Mouse (Mus musculus) cerebellum, adult 2 months (tissue): ENCODE results near the gene Tmed4. TPM values are rescaled to one million over a fixed set of nuclear protein-coding genes. Genes with fewer than 3 reads are reported as not detected.
"Not testable (repeated sequence)": the region's sequence is repeated elsewhere in the genome, so short reads cannot be mapped to it uniquely, and the experiment has no call there.

Source experiments
- DNase-seq, 2 experiments: peaks; one replicate each; pipeline ENCODE4 v3.0.0; 2021
- H3K27ac ChIP-seq: fragments of 200-500 bp; 2 replicates; pipeline ENCODE4 v1.5.1; 2012; ENCODE audit warnings: low read length, control low read depth, inconsistent platforms; ENCODE audit not compliant: insufficient read depth
- H3K27me3 ChIP-seq: fragments of 200-500 bp; 2 replicates; pipeline ENCODE4 v1.6.1; 2012; ENCODE audit warnings: inconsistent platforms, mild to moderate bottlenecking, low read length, moderate library complexity; ENCODE audit not compliant: control insufficient read depth, insufficient read depth
- H3K4me1 ChIP-seq: fragments of 200-500 bp; 2 replicates; pipeline ENCODE4 v1.6.1; 2011; ENCODE audit warnings: low read length; ENCODE audit not compliant: control insufficient read depth, insufficient read depth
- H3K4me3 ChIP-seq: fragments of 200-500 bp; replicated peaks from 2 replicates; pipeline ENCODE3; 2011; ENCODE audit warnings: mild to moderate bottlenecking, low read depth, low read length, control low read depth; ENCODE audit not compliant: insufficient read depth
- CTCF ChIP-seq: fragments of 200-500 bp; IDR thresholded peaks from 2 replicates; pipeline ENCODE4 v1.5.1; 2011; ENCODE audit warnings: low read depth, mild to moderate bottlenecking, control low read depth, low read length, moderate library complexity, borderline replicate concordance; ENCODE audit not compliant: insufficient read depth
- POLR2A ChIP-seq: fragments of 200-500 bp; IDR thresholded peaks from 2 replicates; pipeline ENCODE4 v1.6.1; 2011; ENCODE audit warnings: low read length, control low read depth, borderline replicate concordance; ENCODE audit not compliant: insufficient read depth
- WGBS: fragments of 180-500 bp; shearing (Covaris S2); methylation state at CpG from one replicate; pipeline ENCODE4 v1.1.7; 2018; 5-methylcytosine and 5-hydroxymethylcytosine counted together
- polyA plus RNA-seq: library from polyadenylated mRNA; depleted of rRNA; stranded (reverse); fragments of >200 nt; gene quantifications from 2 replicates; pipeline ENCODE4 v1.2.3, GENCODE M21; 2012

The Tmed4 gene
- polyA plus RNA-seq, 1 experiment: 188 TPM

DNA sequence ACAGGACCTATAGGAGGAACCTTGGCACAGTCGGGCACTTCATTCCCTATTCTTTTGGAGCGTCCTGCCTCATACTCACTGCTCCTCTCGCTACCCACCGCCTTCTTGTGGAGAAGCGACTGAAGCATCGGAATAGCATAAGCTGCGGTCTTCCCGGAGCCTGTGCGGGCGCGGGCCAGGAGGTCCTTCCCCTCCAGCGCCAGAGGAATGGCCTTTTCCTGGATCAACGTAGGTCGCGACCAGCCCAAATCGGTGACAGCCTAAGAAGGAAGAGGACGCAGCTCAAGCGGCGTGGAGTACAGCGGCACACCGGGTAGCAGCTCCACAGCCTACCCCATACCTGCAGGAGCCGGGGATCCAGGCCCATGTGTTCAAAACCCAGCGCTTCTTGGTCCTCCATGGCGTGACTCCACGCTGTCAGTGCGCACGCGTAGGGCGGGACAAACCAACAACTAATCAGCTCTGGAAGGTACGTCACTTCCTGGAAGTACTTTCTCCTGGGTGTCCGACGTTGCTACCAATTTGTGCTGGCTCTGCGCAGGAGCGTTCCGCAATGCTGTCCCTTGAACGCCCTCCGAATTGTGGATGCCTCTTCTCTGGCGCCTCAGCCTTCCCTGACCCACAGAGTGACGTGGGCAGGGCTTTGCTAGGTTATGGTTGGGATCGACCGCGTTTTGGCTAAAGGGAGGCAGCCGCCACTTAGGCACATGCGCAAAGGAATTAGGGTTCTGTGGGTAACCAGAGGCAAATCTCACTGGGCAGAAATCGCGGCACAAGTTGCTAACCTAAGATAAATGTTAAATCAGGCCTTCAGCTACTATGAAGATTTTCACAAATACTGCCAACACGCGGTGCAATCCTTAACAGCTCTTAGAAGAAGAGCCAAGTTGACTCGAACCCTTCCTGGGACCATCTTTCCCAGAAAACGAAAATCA is 7.1 kb downstream of the Tmed4 start, which contains the start of gene Ddx56:
Gene Ddx56, minus strand, starts transcription at position 453 of the 935 bp plus-strand sequence.
- H3K4me1 ChIP-seq: peaks cover 6% of the 10 kb centered on the region; the same call in 1 of the 2 replicates
- WGBS: 1% methylated on average over 50 of the region's 50 CpGs
- no peaks in the 10 kb centered on the region for H3K27me3 ChIP-seq
- H3K4me3 ChIP-seq: peak within 1 kb of the TSS; percentile 71
- no peak for TF ChIP-seq CTCF
- peak; percentile 85; the same call in 1 of the 2 replicates for TF ChIP-seq POLR2A
- peak; percentile 93 to 95 for DNase-seq
- H3K27ac ChIP-seq: peak within 1 kb of the TSS; percentile 74

DNA sequence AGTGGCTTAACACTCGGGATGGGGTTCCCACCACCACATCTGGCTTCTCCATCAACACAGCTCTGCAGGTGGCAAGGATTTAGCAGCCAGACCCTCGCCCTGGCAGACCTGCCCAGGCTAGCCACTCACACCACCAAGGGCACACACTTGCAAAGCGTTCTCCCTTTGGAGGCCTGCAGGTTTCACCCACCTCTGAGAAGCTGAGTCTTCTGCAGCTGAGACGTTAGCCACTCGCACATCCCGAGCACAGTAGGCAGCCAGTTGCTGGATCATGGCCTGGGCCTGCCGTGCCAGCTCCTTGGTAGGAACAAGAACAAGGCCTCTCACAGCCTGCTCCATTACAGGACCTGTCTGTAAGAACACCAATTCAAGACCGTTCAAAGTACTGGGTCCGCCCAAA is 8.0 kb downstream of the Tmed4 start:
- DNase-seq: no peak
- H3K27ac ChIP-seq: no peak overlapping the region
- TF ChIP-seq CTCF: no peak
- peak overlapping the region; percentile 71 for H3K4me3 ChIP-seq
- peaks cover 3% of the 10 kb centered on the region; the same call in 1 of the 2 replicates for H3K4me1 ChIP-seq
- H3K27me3 ChIP-seq: no peaks in the 10 kb centered on the region
- WGBS: 36% methylated on average over 9 of the region's 9 CpGs

DNA sequence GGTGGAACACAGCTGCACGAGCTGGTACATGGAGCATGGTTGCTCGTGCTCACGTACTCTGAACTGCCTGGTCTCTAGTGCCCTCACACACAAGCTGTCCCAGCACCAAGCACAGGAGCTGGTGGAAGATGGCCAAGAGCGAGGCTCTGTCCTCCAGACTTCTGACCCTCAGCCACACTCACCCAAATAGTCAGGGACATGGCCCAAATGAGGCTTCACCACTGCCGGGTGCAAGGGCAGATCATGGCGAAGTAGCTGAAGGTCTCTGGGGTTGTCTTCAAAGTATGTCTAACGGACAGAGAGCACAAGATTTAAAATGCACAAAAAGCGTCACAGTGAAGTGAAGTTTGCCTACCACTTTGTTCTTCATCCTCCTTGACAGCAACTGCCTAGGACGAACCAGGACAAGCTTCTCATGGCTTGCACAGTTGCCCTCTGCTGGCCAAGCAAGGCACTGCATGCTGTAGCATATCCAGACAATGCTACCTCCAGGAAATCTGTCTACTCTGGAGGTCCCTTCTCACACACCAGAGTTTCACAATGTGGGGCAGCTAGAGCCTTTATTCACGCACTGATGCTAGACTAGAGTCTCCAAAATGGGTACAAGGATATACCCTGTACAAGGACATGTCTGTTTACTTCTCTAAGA is 13.1 kb downstream of the Tmed4 start:
- Histone ChIP-seq H3K4me1 (peaks cover 2% of the 10 kb centered on the region; the same call in 1 of the 2 replicates), H3K27ac (no peak overlapping the region), H3K27me3 (no peaks in the 10 kb centered on the region), H3K4me3 (no peak overlapping the region)
- WGBS: 75% methylated on average over 10 of the region's 10 CpGs
- TF ChIP-seq CTCF (peak; percentile 94), POLR2A (no peak)
- peak; percentile 64 to 78 for DNase-seq

DNA sequence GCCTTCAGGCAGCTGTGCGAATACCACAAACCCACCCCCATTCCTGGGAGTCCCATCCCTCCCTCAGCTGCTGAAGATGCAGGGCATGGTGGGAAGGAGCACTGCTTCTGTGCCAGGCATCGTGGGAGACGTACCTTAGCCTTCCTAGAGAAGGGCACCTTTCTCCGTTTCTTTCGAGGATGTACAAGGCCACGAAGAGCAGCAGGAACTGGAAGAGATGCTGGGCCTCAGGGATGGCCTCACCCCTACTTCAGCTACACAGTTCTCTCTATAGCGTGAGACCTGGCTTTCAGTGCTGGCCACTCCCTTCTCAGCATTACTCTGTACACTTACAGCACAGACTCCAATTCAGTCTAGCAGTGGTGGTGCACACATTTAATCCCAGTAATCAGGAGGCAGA is 15.3 kb downstream of the Tmed4 start:
- no peaks in the 10 kb centered on the region for H3K27me3 ChIP-seq
- no peak overlapping the region for H3K27ac ChIP-seq
- TF ChIP-seq CTCF: no peak
- TF ChIP-seq POLR2A: no peak
- H3K4me1 ChIP-seq: no peaks in the 10 kb centered on the region
- no peak overlapping the region for H3K4me3 ChIP-seq
- 95% methylated on average over 7 of the region's 7 CpGs for WGBS
- DNase-seq: no peak

DNA sequence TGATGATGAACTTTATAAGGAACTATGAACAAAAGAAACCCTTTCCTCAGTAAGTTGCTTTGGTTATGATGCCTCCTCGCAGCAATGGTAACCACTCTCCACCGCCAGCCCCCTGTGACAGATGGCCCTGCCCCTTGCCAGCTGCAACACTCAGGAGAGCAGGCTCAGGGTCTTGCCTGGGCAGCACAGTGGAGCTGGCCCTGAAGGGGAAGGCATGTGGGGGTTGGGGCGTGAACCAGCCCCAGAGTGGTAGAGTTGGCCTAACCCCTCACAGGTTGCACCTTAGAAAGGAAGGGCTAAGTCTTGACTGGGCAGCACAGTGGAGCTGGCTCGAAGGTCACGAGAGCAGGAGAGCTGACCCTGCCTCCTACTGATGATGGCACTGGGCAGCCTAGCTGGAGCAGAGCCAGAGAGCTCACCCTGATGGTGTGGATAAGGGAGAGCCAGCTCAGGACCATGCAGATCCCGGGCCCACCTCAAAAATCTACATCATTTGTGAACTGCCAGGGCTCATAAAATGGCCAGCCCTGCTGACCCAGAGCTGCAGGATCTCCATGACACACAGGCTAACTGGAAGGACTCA is 18.1 kb downstream of the Tmed4 start:
- 38% methylated on average over 6 of the region's 6 CpGs for WGBS
- Histone ChIP-seq H3K27ac (no peak overlapping the region), H3K27me3 (no peaks in the 10 kb centered on the region), H3K4me3 (no peak overlapping the region), H3K4me1 (no peaks in the 10 kb centered on the region)
- DNase-seq: no peak
- TF ChIP-seq CTCF: no peak
- TF ChIP-seq POLR2A: no peak

DNA sequence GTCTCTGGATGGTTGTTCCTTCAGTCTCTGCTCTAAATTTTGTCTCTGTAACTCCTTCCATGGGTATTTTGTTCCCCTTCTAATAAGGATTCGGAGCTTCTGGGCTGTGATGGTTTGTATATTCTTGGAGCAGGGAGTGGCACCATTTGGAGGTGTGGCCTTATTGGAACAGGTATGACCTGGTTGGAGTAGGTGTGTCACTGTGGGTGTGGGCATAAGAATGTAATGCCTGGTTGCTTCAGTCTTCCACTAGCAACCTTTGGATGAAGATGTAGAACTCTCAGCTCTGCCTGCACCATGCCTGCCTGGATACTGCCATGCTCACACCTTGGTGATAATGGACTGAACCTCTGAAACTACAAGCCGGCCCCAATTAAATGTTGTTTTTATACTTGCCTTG is 20.1 kb downstream of the Tmed4 start:
- not testable (repeated sequence) for H3K4me3 ChIP-seq, H3K27ac ChIP-seq, DNase-seq, H3K27me3 ChIP-seq, H3K4me1 ChIP-seq
- WGBS: 90% methylated on average over 2 of the region's 2 CpGs

DNA sequence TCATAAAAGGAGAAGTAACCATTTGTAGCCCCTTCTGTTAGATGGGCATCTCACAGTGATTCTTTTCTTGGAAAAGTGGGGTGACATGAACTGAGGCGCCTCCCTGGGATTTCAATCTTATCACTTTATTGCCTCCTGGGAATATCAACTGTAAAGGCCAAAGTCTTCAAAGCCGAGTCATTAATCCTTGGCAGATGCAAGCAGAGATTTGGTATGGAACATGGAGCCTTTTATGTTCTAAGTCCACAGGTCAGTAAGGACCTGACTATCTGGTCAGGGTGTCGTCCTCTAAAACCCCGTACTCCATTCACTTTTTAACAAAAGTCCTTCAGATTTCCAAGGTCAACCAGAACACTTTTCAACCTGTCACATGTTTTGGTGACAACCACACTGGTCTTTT is 21.8 kb downstream of the Tmed4 start:
- H3K27ac ChIP-seq: no peak overlapping the region
- DNase-seq: no peak
- WGBS: 87% methylated on average over 4 of the region's 4 CpGs
- no peak for TF ChIP-seq POLR2A
- TF ChIP-seq CTCF: no peak
- no peaks in the 10 kb centered on the region for H3K4me1 ChIP-seq
- no peaks in the 10 kb centered on the region for H3K27me3 ChIP-seq
- no peak overlapping the region for H3K4me3 ChIP-seq
